8 mouse cellular contexts compared by ENCODE assay signal in the genomic region with DNA sequence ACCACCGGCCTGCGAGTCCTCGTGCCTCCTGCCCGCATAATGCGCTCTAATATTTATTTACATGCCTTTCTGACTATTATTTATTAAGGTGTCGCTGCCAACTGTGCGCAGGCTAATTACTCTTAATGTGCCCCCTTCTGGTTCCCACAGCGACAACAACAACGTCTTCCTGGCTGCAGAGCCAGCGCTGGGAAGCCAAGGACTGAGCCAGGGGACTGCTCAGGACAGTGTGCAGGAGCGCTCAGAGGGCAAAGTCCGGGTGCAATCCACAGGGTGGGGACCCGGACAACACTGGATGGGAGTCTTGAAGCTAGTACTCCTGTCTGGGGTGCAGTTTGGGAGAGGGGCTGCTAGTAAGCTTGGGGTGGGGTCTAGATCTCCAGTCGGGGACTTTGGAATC.
DNase-seq lines count a peak whose midpoint lies in the region; ATAC-seq and TF ChIP-seq lines count a peak whose summit lies in the region.

No protein-coding gene starts in this region.

- no peak for TF ChIP-seq POLR2A in kidney, adult 2 months (IDR thresholded peaks at IDR 0.05; ENCODE audit: low read depth, low read length)

- ATAC-seq in forebrain, embryonic 11.5 days (replicated peaks; ENCODE audit: low FRiP score) = no peak
- ATAC-seq in frontal cortex, adult (ENCODE audit: low TSS enrichment) = no peak
- ATAC-seq in megakaryocyte, adult 5-6 weeks (ENCODE audit: poor library complexity, severe bottlenecking) = no peak

- DNase-seq in forebrain, embryonic 11.5 days (ENCODE audit: low spot score) = no peak
- DNase-seq in kidney, adult 2 months = peak; percentile 53
- DNase-seq in lung, postnatal 10 days = peak; percentile 37
- no peak for DNase-seq in adrenal gland, postnatal 25 days
- no peak for DNase-seq in layer of hippocampus, adult 9-11 months

- no peaks in the 10 kb centered on the region for H3K36me3 ChIP-seq in E14TG2a.4 (ENCODE audit: insufficient read depth, low read length)
- H3K36me3 ChIP-seq in forebrain, embryonic 11.5 days (ENCODE audit: control insufficient read depth, insufficient read depth, low read length) = no peaks in the 10 kb centered on the region
- no peaks in the 10 kb centered on the region for H3K36me3 ChIP-seq in kidney, adult 2 months (ENCODE audit: control insufficient read depth, insufficient read depth, low read length)

- 2% methylated on average over 14 of the region's 14 CpGs for WGBS in forebrain, embryonic 11.5 days
- WGBS in kidney, adult 2 months = 6% methylated on average over 14 of the region's 14 CpGs

- H3K4me2 ChIP-seq in forebrain, embryonic 11.5 days (ENCODE audit: low read depth, low read length, severe bottlenecking) = peak overlapping the region; percentile 38; the same call in 1 of the 2 replicates

- no peak overlapping the region for H3K27ac ChIP-seq in forebrain, embryonic 11.5 days (ENCODE audit: low read depth, low read length)
- H3K27ac ChIP-seq in kidney, adult 2 months (ENCODE audit: insufficient read depth, low read depth, low read length) = no peak overlapping the region

- H3K9ac ChIP-seq in forebrain, embryonic 11.5 days (ENCODE audit: low read length) = no peak overlapping the region

- peaks cover 60% of the 10 kb centered on the region for H3K27me3 ChIP-seq in E14TG2a.4 (ENCODE audit: insufficient read depth, low read length)
- H3K27me3 ChIP-seq in forebrain, embryonic 11.5 days (ENCODE audit: control insufficient read depth, insufficient read depth, low read length) = peaks cover 21% of the 10 kb centered on the region; the same call in 1 of the 2 replicates
- no peaks in the 10 kb centered on the region for H3K27me3 ChIP-seq in kidney, adult 2 months (replicated peaks; ENCODE audit: control insufficient read depth, insufficient read depth, low read length)

- H3K4me3 ChIP-seq in E14TG2a.4 (replicated peaks; ENCODE audit: low read length) = peak overlapping the region; percentile 26; the same call in 1 of the 2 replicates
- no peak overlapping the region for H3K4me3 ChIP-seq in forebrain, embryonic 11.5 days (ENCODE audit: low read depth, low read length)
- no peak overlapping the region for H3K4me3 ChIP-seq in kidney, adult 2 months (ENCODE audit: insufficient read depth, low read depth, low read length)

- peaks cover 18% of the 10 kb centered on the region for H3K4me1 ChIP-seq in E14TG2a.4 (replicated peaks; ENCODE audit: low read depth, low read length)
- H3K4me1 ChIP-seq in forebrain, embryonic 11.5 days (replicated peaks; ENCODE audit: control insufficient read depth, insufficient read depth, low read length) = peaks cover 8% of the 10 kb centered on the region
- H3K4me1 ChIP-seq in kidney, adult 2 months (ENCODE audit: control insufficient read depth, insufficient read depth, low read length) = peaks cover 5% of the 10 kb centered on the region; the same call in 1 of the 2 replicates

- no peaks in the 10 kb centered on the region for H3K9me3 ChIP-seq in E14TG2a.4 (ENCODE audit: low read length)
- no peaks in the 10 kb centered on the region for H3K9me3 ChIP-seq in forebrain, embryonic 11.5 days (ENCODE audit: control insufficient read depth, low read length)

- TF ChIP-seq CTCF in E14TG2a.4 (conservative IDR thresholded peaks at IDR 0.05; ENCODE audit: low read length) = no peak
- TF ChIP-seq CTCF in kidney, adult 2 months (conservative IDR thresholded peaks at IDR 0.05; ENCODE audit: insufficient read depth, insufficient read length, low read depth, low read length) = no peak

Comparison
In these comparisons a context has a peak if more than half of its experiments do, and no peak if none do; other contexts are left out.
1. DNase-seq: peak in kidney, adult 2 months (single experiment) and lung, postnatal 10 days (single experiment); none in forebrain, embryonic 11.5 days (single experiment), adrenal gland, postnatal 25 days (single experiment) and layer of hippocampus, adult 9-11 months (single experiment).